Mouse (Mus musculus) forebrain, embryonic 10.5 days (tissue): ENCODE measurements around the gene Tas2r130. TPM values are rescaled to one million over a fixed set of nuclear protein-coding genes. Genes with fewer than 3 reads are reported as not detected.
"Not testable (repeated sequence)": the region's sequence is repeated elsewhere in the genome, so short reads cannot be mapped to it uniquely, and the experiment has no call there.

Experiments used
- DNase-seq: peaks from one replicate; pipeline ENCODE4 v3.0.0-alpha.2; 2017; ENCODE audit warnings: low spot score; ENCODE audit errors: extremely low spot score
- H3K27ac ChIP-seq: fragments of 300-500 bp; sonication (generic); 2 replicates; pipeline ENCODE4 v1.5.1; 2016; ENCODE audit warnings: mild to moderate bottlenecking
- H3K27me3 ChIP-seq: fragments of 300-500 bp; sonication (generic); 2 replicates; pipeline ENCODE4 v1.6.1; 2016; ENCODE audit warnings: mild to moderate bottlenecking; ENCODE audit not compliant: poor library complexity, severe bottlenecking
- H3K36me3 ChIP-seq: fragments of 300-500 bp; sonication (generic); replicated peaks from 2 replicates; pipeline ENCODE4 v1.6.1; 2016; ENCODE audit warnings: mild to moderate bottlenecking, moderate library complexity
- H3K4me1 ChIP-seq: fragments of 300-500 bp; sonication (generic); 2 replicates; pipeline ENCODE4 v1.6.1; 2016
- H3K4me3 ChIP-seq: fragments of 300-500 bp; sonication (generic); 2 replicates; pipeline ENCODE4 v1.5.1; 2016; ENCODE audit warnings: mild to moderate bottlenecking, moderate library complexity
- H3K9me3 ChIP-seq: fragments of 300-500 bp; sonication (generic); 2 replicates; pipeline ENCODE4 v1.6.1; 2016; ENCODE audit warnings: mild to moderate bottlenecking, moderate library complexity
- WGBS: fragments of 180-500 bp; shearing (Covaris S2); methylation state at CpG from one replicate; pipeline ENCODE4 v1.1.7; 2016; 5-methylcytosine and 5-hydroxymethylcytosine counted together
- polyA plus RNA-seq: library from polyadenylated mRNA; unstranded; fragments of >200 nt; fragmentation: Nextera tagmentation; extraction: Ambion mirVana; gene quantifications from 2 replicates; pipeline ENCODE4 v1.2.1, GENCODE M21; 2016

The Tas2r130 gene
- not detected in 2 replicates for polyA plus RNA-seq

GRCm38 (mm10) chr6:131630812-131631211, at the start of gene Tas2r130:
Tas2r130 (minus strand) TSS chr6:131630912.
- Histone ChIP-seq H3K4me1 (no peaks in the 10 kb centered on the region), H3K9me3 (peaks cover 3% of the 10 kb centered on the region; the same call in 1 of the 2 replicates), H3K4me3 (no peak within 1 kb of the TSS), H3K36me3 (no peaks in the 10 kb centered on the region), H3K27ac (no peak within 1 kb of the TSS), H3K27me3 (no peaks in the 10 kb centered on the region)
- DNase-seq: no peak
- WGBS: 89% methylated on average over 3 of the region's 3 CpGs

- no peaks in the 10 kb centered on the region for H3K27me3 ChIP-seq
- no peak for DNase-seq
- H3K36me3 ChIP-seq: no peaks in the 10 kb centered on the region
- 84% methylated on average over 3 of the region's 3 CpGs for WGBS
- H3K9me3 ChIP-seq: peaks cover 10% of the 10 kb centered on the region; the same call in 1 of the 2 replicates
- no peak within 1 kb of the TSS for H3K27ac ChIP-seq
- H3K4me1 ChIP-seq: no peaks in the 10 kb centered on the region
- H3K4me3 ChIP-seq: no peak within 1 kb of the TSS
Observed at GRCm38 (mm10) chr6:131678786-131679185, 48.1 kb upstream of the Tas2r130 start, which contains the start of gene Tas2r106. Tas2r106 (minus strand) TSS chr6:131678886.

GRCm38 (mm10) chr6:131660049-131660448, 29.3 kb upstream of the Tas2r130 start, which contains the start of gene Tas2r107:
Tas2r107 (minus strand) TSS chr6:131660149.
- Histone ChIP-seq H3K9me3 (peaks cover 11% of the 10 kb centered on the region; the same call in 1 of the 2 replicates), H3K27me3 (no peaks in the 10 kb centered on the region), H3K36me3 (no peaks in the 10 kb centered on the region), H3K4me3 (no peak within 1 kb of the TSS), H3K27ac (no peak within 1 kb of the TSS), H3K4me1 (no peaks in the 10 kb centered on the region)
- no peak for DNase-seq

GRCm38 (mm10) chr6:131609956-131610355, 20.8 kb downstream of the Tas2r130 start:
- not testable (repeated sequence) for H3K4me1 ChIP-seq, H3K36me3 ChIP-seq, H3K4me3 ChIP-seq, H3K27ac ChIP-seq, DNase-seq, H3K27me3 ChIP-seq
- H3K9me3 ChIP-seq: peaks cover 25% of the 10 kb centered on the region; the same call in 1 of the 2 replicates
- WGBS: 83% methylated on average over 1 of the region's 1 CpGs

GRCm38 (mm10) chr6:131604821-131605220, 25.9 kb downstream of the Tas2r130 start:
- DNase-seq: no peak
- Histone ChIP-seq H3K4me1 (no peaks in the 10 kb centered on the region), H3K27ac (no peak overlapping the region), H3K4me3 (no peak overlapping the region), H3K9me3 (peaks cover 22% of the 10 kb centered on the region; the same call in 1 of the 2 replicates), H3K36me3 (no peaks in the 10 kb centered on the region), H3K27me3 (no peaks in the 10 kb centered on the region)
- WGBS: 96% methylated on average over 4 of the region's 4 CpGs

Other genes starting within 250 kb of the Tas2r130 start
- 41.6 and 42.5 TPM in 2 replicates for gene Ybx3, start 242.4 kb downstream of the Tas2r130 start, polyA plus RNA-seq
- not detected in 2 replicates for gene 5430401F13Rik, start 144.5 kb downstream of the Tas2r130 start, polyA plus RNA-seq
- gene Gm6619, start 144.5 kb downstream of the Tas2r130 start, polyA plus RNA-seq: not detected in 2 replicates
- gene Tas2r107, start 29.2 kb upstream of the Tas2r130 start, polyA plus RNA-seq: not detected in 2 replicates
- gene Tas2r106, start 48.0 kb upstream of the Tas2r130 start, polyA plus RNA-seq: not detected in 2 replicates
- not detected in 2 replicates for gene Tas2r104, start 54.8 kb upstream of the Tas2r130 start, polyA plus RNA-seq
- gene Tas2r105, start 56.6 kb upstream of the Tas2r130 start, polyA plus RNA-seq: not detected in 2 replicates
- gene Tas2r114, start 59.2 kb upstream of the Tas2r130 start, polyA plus RNA-seq: not detected in 2 replicates